Mouse (Mus musculus) olfactory bulb, adult 2 months (tissue): ENCODE measurements at regions not wholly inside any gene's neighbourhood (a gene's known extent, or its start where the extent isn't known, plus 50 kb on each side); places are given as distances from the start of the nearest gene placed in this dataset.

Experiments used
- CTCF ChIP-seq: fragments of 200-500 bp; IDR thresholded peaks from 2 replicates; pipeline ENCODE4 v1.5.1; 2012; ENCODE audit warnings: low read depth, mild to moderate bottlenecking, low read length, moderate library complexity; ENCODE audit not compliant: insufficient read depth
- POLR2A ChIP-seq: fragments of 200-500 bp; IDR thresholded peaks from 2 replicates; pipeline ENCODE4 v1.6.1; 2012; ENCODE audit warnings: mild to moderate bottlenecking, low read depth, low read length, moderate library complexity; ENCODE audit not compliant: insufficient read depth

GRCm38 (mm10) chr7:40752195-40752594 lies 145.9 kb upstream of the Vstm2b start:
- TF ChIP-seq CTCF (no peak), POLR2A (no peak)
